Mouse (Mus musculus): ENCODE results near the gene Nectin4. TPM values are rescaled to one million over a fixed set of nuclear protein-coding genes. Genes with fewer than 3 reads are reported as not detected.

Gene Nectin4
- polyA plus RNA-seq, 1 experiment, result 0.08 TPM

- no peaks in the 10 kb centered on the region for H3K36me3 ChIP-seq (ENCODE audit: control insufficient read depth, insufficient read depth)
- peak; percentile 60 for TF ChIP-seq POLR2AphosphoS2 (IDR thresholded peaks at IDR 0.05; ENCODE audit: insufficient read length, low read depth)
- TF ChIP-seq E2F4 (IDR thresholded peaks at IDR 0.05; ENCODE audit: insufficient read depth), result no peak
- TF ChIP-seq SRF (IDR thresholded peaks at IDR 0.05; ENCODE audit: control insufficient read depth, insufficient read length, low read depth), result no peak
- TF ChIP-seq MAX (IDR thresholded peaks at IDR 0.05; ENCODE audit: low read depth), result no peak
- TF ChIP-seq POLR2A (IDR thresholded peaks at IDR 0.05; ENCODE audit: insufficient read length, low read depth), result peak; percentile 79
- TF ChIP-seq MYOG (IDR thresholded peaks at IDR 0.05; ENCODE audit: control insufficient read depth in 1 of 3, insufficient read depth in 1 of 3, insufficient read length in 2 of 3, low read depth in 2 of 3), result peak in 1 of 3 experiments; percentile 12
- no peak for TF ChIP-seq TCF12 (IDR thresholded peaks at IDR 0.05; ENCODE audit: insufficient read depth, poor library complexity, severe bottlenecking)
- TF ChIP-seq TCF3 (IDR thresholded peaks at IDR 0.05; ENCODE audit: insufficient read length, low read depth), result no peak
- peak within 1 kb of the TSS; percentile 78 for H3K4me2 ChIP-seq (ENCODE audit: low read depth)
- H3K79me2 ChIP-seq (ENCODE audit: control insufficient read depth, insufficient read depth), result peaks cover 21% of the 10 kb centered on the region
- peak within 1 kb of the TSS; percentile 27 for H3ac ChIP-seq (ENCODE audit: control insufficient read depth, insufficient read length)
- H3K4me3 ChIP-seq, result peak within 1 kb of the TSS; percentile 76
- H3K27me3 ChIP-seq (ENCODE audit: control insufficient read depth, insufficient read depth, insufficient read length), result no peaks in the 10 kb centered on the region
These were observed 67.5 kb downstream of the Nectin4 start, which contains the start of gene F11r for GRCm38 (mm10) chr1:171437264-171438013. F11r (plus strand) TSS chr1:171437535.

Other genes starting within 250 kb of the Nectin4 start
- 169 TPM for gene Sdhc, start 219.5 kb upstream of the Nectin4 start, polyA plus RNA-seq (2012; fragmentation: generic; extraction: Trizol)
- 0.11 TPM for gene Mpz, start 219.4 kb upstream of the Nectin4 start, polyA plus RNA-seq (2012; fragmentation: generic; extraction: Trizol)
- gene Pcp4l1, start 173.8 kb upstream of the Nectin4 start, polyA plus RNA-seq (2012; fragmentation: generic; extraction: Trizol), result 0.05 TPM
- gene Nr1i3, start 156.1 kb upstream of the Nectin4 start, polyA plus RNA-seq (2012; fragmentation: generic; extraction: Trizol), result 0.06 TPM
- gene Tomm40l, start 147.6 kb upstream of the Nectin4 start, polyA plus RNA-seq (2012; fragmentation: generic; extraction: Trizol), result 49.4 TPM
- gene Apoa2, start 145.0 kb upstream of the Nectin4 start, polyA plus RNA-seq (2012; fragmentation: generic; extraction: Trizol), result not detected
- not detected for gene Fcer1g, start 135.7 kb upstream of the Nectin4 start, polyA plus RNA-seq (2012; fragmentation: generic; extraction: Trizol)
- 15.0 TPM for gene Adamts4, start 119.7 kb upstream of the Nectin4 start, polyA plus RNA-seq (2012; fragmentation: generic; extraction: Trizol)
- 409 TPM for gene Ndufs2, start 118.7 kb upstream of the Nectin4 start, polyA plus RNA-seq (2012; fragmentation: generic; extraction: Trizol)
- 19.3 TPM for gene B4galt3, start 99.8 kb upstream of the Nectin4 start, polyA plus RNA-seq (2012; fragmentation: generic; extraction: Trizol)
- gene Ppox, start 88.9 kb upstream of the Nectin4 start, polyA plus RNA-seq (2012; fragmentation: generic; extraction: Trizol), result 11.7 TPM
- 21.0 TPM for gene Usp21, start 82.1 kb upstream of the Nectin4 start, polyA plus RNA-seq (2012; fragmentation: generic; extraction: Trizol)
- gene Ufc1, start 75.1 kb upstream of the Nectin4 start, polyA plus RNA-seq (2012; fragmentation: generic; extraction: Trizol), result 116 TPM
- gene Dedd, start 41.0 kb upstream of the Nectin4 start, polyA plus RNA-seq (2012; fragmentation: generic; extraction: Trizol), result 59.9 TPM
- gene Nit1, start 24.5 kb upstream of the Nectin4 start, polyA plus RNA-seq (2012; fragmentation: generic; extraction: Trizol), result 31.8 TPM
- gene Pfdn2, start 24.4 kb upstream of the Nectin4 start, polyA plus RNA-seq (2012; fragmentation: generic; extraction: Trizol), result 111 TPM
- not detected for gene Klhdc9, start 9.3 kb upstream of the Nectin4 start, polyA plus RNA-seq (2012; fragmentation: generic; extraction: Trizol)
- gene Arhgap30, start 18.9 kb downstream of the Nectin4 start, polyA plus RNA-seq (2012; fragmentation: generic; extraction: Trizol), result 0.02 TPM
- gene Usf1, start 41.2 kb downstream of the Nectin4 start, polyA plus RNA-seq (2012; fragmentation: generic; extraction: Trizol), result 106 TPM
- gene Tstd1, start 48.8 kb downstream of the Nectin4 start, polyA plus RNA-seq (2012; fragmentation: generic; extraction: Trizol), result 0.41 TPM
- gene F11r, start 67.4 kb downstream of the Nectin4 start, polyA plus RNA-seq (2012; fragmentation: generic; extraction: Trizol), result 24.2 TPM
- 6.6 TPM for gene Alyref2, start 133.4 kb downstream of the Nectin4 start, polyA plus RNA-seq (2012; fragmentation: generic; extraction: Trizol)
- gene Itln1, start 165.2 kb downstream of the Nectin4 start, polyA plus RNA-seq (2012; fragmentation: generic; extraction: Trizol), result not detected
- gene Cd244a, start 189.1 kb downstream of the Nectin4 start, polyA plus RNA-seq (2012; fragmentation: generic; extraction: Trizol), result 0.04 TPM
- gene Ly9, start 237.3 kb downstream of the Nectin4 start, polyA plus RNA-seq (2012; fragmentation: generic; extraction: Trizol), result not detected